Mouse (Mus musculus) layer of hippocampus, postnatal 14 days (tissue): ENCODE data around the gene Golga4. TPM values are rescaled to one million over a fixed set of nuclear protein-coding genes. Genes with fewer than 3 reads are reported as not detected.
A peak's percentile ranks its signal among the peaks of the same experiment; 100 is the strongest.

Experiments used
- DNase-seq, 2 experiments: peaks; one replicate each; pipeline ENCODE4 v3.0.0; 2021 to 2022; ENCODE audit warnings: low spot score in 2 of 2, mixed read lengths in 1 of 2
- total RNA-seq, 2 experiments: library from RNA; stranded (reverse); gene quantifications; 2 replicates each; pipeline ENCODE4 v1.2.3; 2021

Golga4 gene
- total RNA-seq, 2 experiments from 2014 or later: 75.6 to 80.6 TPM

GRCm38 (mm10) chr9:118488896-118489578 is 17.0 kb upstream of the Golga4 start:
- no peak for DNase-seq

GRCm38 (mm10) chr9:118489579-118490019 is 16.5 kb upstream of the Golga4 start:
- peak; percentile 66 to 75 for DNase-seq

- no peak for DNase-seq
Observed at GRCm38 (mm10) chr9:118491195-118491594, 14.9 kb upstream of the Golga4 start.

- DNase-seq: no peak
Observed at GRCm38 (mm10) chr9:118492932-118493698, 13.0 kb upstream of the Golga4 start.

GRCm38 (mm10) chr9:118494106-118494505 is 12.0 kb upstream of the Golga4 start:
- no peak for DNase-seq

GRCm38 (mm10) chr9:118495933-118496332 is 10.1 kb upstream of the Golga4 start:
- no peak for DNase-seq

- DNase-seq: no peak
Observed at GRCm38 (mm10) chr9:118496952-118497351, 9.1 kb upstream of the Golga4 start.

- DNase-seq: no peak
Observed at GRCm38 (mm10) chr9:118498061-118498460, 8.0 kb upstream of the Golga4 start.

- DNase-seq: no peak
Observed at GRCm38 (mm10) chr9:118500963-118501362, 5.1 kb upstream of the Golga4 start.

GRCm38 (mm10) chr9:118504656-118505055 is 1.4 kb upstream of the Golga4 start:
- DNase-seq: no peak

- DNase-seq: no peak
Observed at GRCm38 (mm10) chr9:118506404-118507231, 551 bp downstream of the Golga4 start.

GRCm38 (mm10) chr9:118507552-118507951 is 1.5 kb downstream of the Golga4 start:
- DNase-seq: no peak

GRCm38 (mm10) chr9:118508601-118509000 is 2.5 kb downstream of the Golga4 start:
- no peak for DNase-seq

GRCm38 (mm10) chr9:118510941-118511690 is 5.0 kb downstream of the Golga4 start:
- no peak for DNase-seq

- no peak for DNase-seq
Observed at GRCm38 (mm10) chr9:118512681-118513233, 6.7 kb downstream of the Golga4 start.

GRCm38 (mm10) chr9:118515476-118515875 is 9.4 kb downstream of the Golga4 start:
- no peak for DNase-seq

GRCm38 (mm10) chr9:118516162-118516561 is 10.1 kb downstream of the Golga4 start:
- DNase-seq: no peak

GRCm38 (mm10) chr9:118517619-118518018 is 11.6 kb downstream of the Golga4 start:
- no peak for DNase-seq

GRCm38 (mm10) chr9:118519101-118519500 is 13.0 kb downstream of the Golga4 start:
- DNase-seq: no peak

- DNase-seq: no peak
Observed at GRCm38 (mm10) chr9:118520011-118520410, 13.9 kb downstream of the Golga4 start.

- DNase-seq: no peak
Observed at GRCm38 (mm10) chr9:118520858-118521257, 14.8 kb downstream of the Golga4 start.
